Mouse (Mus musculus) retina, postnatal 7 days (tissue): ENCODE data around the gene Taf10.
"Not testable (repeated sequence)": the region's sequence is repeated elsewhere in the genome, so short reads cannot be mapped to it uniquely, and the experiment has no call there.

ENCODE experiments used
- DNase-seq: peaks from one replicate; pipeline ENCODE4 v3.0.0-alpha.2; 2012; ENCODE audit warnings: low read depth, low spot score

Gene Taf10

DNA sequence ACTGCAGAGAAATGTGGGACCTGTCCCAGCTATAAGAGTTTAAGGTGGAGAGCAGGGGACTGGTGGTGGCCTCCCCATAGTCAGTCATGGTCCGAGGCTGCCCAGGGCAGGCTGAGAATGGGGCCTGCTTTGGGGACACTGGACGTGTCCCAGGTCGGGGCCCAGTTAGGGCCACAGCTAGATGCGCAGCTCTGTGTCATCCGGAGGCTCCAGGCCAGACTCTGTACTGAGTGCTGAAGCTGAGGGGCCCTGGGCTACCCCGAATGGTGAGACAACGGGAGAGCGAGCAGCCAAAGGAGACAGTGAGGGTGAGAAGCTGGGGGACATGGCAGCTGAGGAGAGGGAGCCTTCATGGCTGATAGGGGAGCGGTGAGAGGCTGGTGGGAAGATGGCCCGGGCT is 9.1 kb upstream of the Taf10 start:
- no peak for DNase-seq

DNA sequence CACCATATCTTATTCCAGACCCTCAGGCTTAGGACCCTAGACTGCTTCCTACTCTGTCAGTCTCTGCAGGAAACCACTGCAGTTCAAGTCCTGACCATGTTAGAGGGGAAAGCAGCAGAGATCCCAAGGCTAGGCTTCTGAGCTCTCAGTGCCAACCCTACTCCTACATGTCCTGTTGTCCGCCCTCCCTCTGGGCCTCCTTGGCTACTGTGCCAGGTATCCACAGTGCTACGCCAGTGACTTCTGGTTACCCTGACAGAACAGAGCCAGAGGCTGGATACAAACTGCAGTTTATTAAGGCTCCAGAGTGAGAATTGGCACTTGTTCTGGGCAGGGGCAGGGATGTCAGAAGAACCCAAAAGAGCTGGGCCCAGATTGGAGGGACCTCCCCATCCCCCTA is 8.6 kb upstream of the Taf10 start:
- no peak for DNase-seq

DNA sequence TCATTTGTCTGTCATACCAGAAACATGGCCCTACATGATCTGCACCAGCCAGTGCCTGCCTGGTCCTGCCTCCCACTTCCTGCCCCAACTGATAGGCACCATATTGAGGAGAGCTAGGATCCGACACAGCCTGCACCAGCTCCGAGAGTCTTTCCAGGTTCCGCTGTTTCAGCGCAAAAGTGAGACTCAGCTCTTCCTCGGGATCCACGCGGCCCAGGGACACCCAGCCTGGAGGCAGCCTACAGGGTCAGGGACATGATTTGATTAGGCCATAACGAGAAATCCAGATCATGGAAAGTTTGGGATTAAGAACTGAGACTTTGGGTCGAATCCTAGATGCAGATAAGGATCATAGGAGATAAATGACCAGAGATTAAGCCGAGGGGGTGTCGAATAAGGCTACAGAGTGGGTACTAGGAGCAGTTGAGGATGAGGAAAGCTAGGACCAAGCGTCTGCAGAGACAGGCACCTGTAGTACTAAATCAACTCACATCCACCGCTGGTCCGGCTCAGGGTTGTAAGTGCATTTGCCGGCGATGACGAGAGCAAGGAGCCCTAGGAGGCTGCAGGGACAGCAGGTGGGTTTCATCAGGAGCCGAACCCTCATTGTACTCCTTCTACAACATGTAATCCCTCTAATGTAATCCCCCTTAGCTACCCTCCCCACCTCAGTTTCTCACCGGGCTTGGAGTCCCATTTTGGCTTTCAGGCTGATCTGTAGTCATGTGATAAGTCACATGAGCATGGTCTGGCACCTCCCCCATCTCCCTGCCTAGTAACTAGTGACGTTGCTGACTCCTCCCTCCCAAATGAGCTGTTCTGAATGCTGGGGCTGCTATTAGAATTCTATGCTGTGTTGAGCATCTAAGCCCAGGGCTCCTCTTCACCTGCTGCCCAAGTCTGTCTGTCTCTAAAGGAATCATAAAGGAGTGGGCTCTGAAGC is 7.6 kb upstream of the Taf10 start, which contains the start of gene Tpp1:
Tpp1 (minus strand) TSS at position 745 of the 943 bp plus-strand sequence.
- DNase-seq, result peak; percentile 85

DNA sequence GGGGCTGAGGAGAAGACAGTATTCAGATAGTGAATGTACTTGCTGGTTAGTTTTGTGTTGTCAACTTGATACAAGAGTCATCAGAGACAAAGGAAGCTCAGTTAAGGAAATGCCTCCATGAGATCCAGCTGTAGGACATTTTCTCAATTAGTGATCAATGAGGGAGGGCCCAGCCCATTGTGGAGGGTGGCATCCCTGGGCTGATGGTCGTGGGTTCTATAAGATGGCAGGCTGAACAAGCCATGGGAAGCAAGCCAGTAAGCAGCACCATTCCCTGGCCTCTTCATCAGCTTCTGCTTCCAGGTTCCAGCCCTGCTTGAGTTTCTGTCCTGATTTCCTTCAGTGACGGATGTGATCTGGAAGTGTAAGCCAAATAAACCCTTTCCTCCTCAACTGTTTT is 3.6 kb upstream of the Taf10 start:
- DNase-seq, result no peak

DNA sequence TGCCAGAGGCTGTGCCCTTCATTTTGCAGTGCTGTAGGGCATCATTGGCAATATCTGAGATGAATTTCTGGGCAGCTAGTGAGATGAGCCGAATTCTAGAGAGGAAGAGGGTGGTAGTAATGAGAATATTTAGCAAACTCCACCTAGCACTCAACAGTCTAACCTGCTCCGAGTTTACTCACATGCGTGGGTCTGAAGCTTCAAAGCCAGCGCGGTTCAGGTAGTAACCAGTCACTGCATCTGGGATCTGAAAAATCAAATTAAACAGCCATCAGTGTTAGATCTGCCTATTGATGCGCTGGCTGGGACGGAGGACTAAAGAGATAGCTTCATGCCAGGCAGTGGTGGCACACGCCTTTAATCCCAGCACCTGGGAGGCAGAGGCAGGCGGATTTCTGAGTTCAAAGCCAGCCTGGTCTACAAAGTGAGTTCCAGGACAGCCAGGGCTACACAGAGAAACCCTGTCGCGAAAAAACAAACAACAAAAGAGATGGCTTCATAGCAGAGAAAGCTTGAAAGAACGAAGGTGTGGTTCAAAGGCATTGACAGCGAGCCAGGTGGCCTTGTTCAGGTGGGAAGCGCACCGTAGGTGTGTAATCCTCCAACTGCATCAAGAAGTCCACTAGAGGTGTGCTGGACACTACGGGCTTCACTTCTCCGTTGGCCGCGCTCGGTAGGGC is 775 bp downstream of the Taf10 start:
- not testable (repeated sequence) for DNase-seq

DNA sequence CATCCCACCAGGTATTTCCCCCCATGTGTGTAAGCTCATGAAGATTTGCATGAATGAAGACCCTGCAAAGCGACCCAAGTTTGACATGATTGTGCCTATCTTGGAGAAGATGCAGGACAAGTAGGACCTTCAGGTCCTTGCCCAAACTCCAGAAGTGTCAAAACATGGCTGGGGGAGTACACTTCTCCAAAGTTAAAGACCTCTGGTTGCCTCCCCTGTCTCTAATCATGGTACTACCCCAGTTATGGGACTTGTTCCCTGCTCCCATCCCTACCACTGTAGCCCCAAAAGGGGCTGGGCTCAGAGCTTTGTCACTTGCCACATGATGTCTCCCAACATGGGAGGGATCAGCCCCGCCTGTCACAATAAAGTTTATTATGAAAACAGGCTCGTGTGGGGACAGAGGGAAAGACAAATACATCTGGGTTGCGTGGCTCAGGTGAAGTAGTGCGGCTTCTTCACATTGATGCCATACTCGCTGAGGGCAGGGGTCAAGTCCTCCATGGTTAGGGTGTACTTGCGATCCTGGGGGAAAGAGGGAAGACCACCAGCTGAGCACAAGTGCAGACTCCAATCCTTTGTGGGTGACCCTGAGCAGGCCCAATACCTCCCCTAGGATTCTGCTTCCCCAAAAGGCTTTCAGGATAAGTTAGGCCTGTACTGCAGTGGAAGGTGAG is 1.5 kb downstream of the Taf10 start:
- DNase-seq, result not testable (repeated sequence)

DNA sequence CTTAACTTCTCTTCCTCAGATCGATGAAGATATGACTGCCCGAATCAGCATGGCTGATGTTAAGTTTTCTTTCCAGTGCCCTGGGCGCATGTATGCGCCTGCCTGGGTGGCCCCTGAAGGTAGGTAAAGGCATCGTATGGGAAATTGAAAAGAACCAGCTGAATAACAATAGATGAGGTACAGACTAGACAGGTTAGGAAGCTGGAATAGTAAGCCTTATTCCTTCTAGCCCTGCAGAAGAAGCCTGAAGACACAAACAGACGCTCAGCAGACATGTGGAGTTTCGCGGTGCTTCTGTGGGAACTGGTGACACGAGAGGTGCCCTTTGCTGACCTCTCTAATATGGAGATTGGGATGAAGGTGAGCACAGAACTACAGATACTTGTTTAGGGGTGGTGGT is 2.2 kb downstream of the Taf10 start:
- no peak for DNase-seq

DNA sequence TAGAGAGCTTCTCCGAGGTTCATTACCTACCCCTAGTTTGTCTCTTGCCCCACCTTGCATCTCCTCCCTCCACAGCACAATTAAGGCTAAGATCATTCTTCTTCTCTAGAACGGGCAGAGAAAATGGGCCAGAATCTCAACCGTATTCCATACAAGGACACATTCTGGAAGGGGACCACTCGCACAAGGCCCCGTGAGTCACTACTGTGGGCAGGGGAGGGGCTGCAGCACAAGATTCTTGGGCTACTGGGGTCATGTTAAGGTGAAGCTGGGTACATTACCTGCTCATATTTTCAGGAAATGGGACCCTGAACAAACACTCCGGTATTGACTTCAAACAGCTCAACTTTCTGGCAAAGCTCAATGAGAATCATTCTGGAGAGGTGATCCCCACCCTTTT is 3.3 kb downstream of the Taf10 start:
- no peak for DNase-seq

DNA sequence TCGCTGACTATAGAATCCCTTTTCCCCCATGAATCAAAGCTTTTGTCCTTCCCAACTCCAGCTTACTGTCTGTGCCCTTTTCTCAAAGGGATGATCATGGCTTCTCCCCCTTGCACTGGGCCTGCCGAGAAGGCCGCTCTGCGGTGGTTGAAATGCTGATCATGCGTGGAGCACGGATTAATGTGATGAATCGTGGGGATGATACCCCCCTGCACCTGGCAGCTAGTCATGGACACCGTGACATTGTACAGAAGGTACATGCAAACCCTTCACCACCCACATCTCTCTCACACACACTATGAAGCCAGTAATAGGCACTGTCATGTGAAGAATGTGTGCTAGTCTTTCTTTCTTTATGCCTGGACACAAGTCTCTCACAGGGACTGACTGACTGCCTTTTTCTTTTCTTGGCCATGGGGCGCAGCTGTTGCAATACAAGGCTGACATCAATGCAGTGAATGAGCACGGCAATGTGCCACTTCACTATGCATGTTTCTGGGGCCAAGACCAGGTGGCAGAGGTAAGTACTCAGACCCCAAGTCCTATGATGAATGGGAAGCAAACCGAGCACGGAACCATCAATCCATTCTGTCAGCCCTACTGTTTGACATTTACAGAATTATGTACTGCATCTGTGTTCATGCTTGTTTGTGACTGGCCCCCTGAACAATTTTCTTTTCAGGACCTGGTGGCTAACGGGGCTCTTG is 3.9 kb downstream of the Taf10 start:
- DNase-seq, result no peak

DNA sequence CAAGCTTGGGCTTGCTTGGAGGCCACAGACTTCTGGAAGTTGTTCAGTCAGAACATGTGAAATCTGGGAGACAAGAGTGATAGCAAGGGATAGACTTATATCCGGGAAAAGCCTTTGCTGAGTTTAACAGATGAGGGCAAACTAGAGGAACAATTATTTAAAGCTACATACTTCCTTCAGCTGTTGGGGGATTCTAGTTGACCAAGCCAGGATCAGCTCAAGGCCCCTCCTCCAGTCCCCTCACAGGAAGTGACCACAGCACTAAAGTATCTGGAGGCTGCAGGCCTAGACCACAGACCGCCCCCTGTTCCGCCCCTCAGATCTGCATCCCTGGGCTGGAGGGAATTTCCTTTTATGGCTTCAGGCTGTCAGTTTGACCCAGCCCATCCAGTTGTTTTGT is 5.2 kb downstream of the Taf10 start:
- no peak for DNase-seq

DNA sequence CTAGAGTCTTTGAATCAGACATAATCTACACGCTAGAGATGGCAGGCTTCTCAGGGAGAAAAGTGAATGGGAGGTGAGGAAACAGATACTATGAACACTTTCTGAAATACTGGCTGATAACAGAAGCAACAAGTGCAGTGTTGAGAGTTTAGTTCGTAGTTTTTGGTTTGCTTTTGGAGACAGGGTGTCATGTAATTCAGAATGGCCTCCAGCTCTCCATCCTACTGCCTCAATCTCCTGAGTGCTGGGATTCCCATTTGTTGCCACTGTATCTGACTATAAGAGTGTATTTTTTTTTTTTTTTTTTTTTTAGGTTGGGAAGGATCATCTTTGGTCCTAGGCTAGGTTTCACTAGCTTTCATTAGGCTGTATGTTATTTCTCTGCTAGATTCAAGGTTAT is 5.9 kb downstream of the Taf10 start:
- DNase-seq, result no peak

DNA sequence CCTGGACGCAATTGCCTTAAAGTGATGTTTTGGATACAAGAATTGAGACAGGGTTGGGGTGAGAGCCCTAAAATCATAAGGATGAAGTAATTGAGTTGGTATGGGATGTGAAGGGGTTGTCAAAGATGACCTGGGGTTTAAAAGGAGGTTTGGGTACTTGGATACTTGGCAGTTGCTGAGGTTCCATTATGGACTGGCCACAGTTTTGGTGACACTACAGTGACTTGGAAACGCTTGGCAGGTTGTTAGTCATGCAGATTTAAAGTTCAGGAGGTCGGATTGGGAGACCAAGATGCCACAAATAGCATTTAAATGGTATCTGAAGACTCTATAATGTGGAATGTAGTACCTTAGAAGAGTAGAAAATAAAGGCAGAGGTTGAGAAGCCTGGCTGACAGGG is 6.5 kb downstream of the Taf10 start:
- DNase-seq, result no peak

DNA sequence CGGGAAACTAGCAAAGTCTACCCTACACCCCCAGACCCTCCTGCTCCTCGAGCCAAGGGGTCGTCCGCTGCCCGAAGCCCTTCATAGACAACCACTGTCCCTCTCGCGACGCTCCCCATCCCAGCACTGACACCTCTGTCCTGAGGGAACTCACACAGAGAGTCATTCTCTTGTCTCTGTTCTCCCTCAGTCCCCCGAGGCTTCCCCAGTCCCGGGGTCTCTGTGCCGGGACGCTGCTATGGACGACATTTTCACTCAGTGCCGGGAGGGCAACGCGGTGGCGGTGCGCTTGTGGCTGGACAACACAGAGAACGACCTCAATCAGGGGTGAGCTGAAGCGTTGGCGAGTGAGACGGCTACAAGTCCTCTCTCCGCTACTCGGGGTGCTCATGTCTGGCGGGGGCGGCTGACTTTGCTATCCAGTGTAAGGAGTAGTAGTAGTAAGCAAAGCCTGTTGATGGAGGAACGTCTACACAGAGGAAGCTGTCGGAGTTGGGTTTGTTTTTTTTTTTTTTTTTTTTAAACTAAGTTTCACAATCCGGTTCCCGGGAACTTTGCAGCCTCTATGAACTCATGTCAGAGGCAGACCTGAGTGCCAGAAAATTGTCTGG is 7.1 kb downstream of the Taf10 start, which contains the start of gene Rrp8:
Rrp8 (minus strand) TSS at position 475 of the 611 bp plus-strand sequence.
- DNase-seq, result no peak

DNA sequence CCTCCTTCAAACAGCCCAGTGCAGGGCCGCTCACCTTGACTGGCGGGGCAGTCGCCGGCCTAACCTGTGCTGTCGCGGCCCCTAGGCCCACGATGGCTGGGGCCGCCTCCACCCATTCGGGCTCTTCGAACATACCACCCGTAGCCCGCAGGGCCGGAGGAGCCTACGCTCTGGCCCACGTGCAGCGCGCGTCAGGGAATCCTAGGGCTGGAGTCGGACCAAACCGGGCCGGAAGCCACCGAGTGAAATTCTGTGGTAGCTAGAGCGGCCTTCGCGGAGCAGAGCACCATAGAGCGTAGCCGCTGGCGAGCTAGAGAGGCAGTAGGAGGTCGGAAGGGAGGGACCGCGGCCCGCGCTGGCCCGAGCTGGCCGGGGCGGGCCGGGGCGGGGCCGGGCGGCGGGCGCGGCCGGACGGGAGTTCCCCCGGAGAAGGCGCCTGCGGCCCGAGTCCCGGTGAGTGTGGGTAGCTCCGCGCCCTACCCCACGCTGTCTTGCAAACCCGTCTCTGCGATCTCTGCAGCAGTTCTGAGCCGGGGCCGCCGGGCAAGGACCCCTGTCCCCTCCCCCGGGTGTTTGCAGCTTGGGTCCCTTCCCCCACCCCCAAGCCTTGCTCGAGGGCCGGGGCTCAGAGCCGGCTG is 7.8 kb downstream of the Taf10 start, which contains the start of gene Ilk:
Ilk (plus strand) TSS at position 329 of the 638 bp plus-strand sequence.
- DNase-seq, result peak; percentile 84

DNA sequence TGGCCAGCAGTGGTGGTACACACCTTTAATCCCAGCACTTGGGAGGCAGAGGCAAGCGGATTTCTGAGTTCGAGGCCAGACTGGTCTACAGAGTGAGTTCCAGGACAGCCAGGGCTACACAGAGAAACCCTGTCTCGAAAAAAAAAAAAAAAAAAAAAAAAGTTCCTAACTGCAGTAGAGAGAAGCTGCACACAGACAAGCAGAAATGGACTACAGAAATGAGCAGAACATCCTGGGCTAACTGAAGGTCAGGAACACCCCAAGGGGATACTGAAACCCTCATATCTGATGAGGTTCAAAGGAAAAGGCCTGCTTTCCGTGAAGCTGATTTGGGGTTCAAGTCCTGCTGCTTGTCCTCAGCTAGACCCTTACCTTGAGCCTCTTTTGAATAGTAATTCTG is 8.7 kb downstream of the Taf10 start:
- not testable (repeated sequence) for DNase-seq

DNA sequence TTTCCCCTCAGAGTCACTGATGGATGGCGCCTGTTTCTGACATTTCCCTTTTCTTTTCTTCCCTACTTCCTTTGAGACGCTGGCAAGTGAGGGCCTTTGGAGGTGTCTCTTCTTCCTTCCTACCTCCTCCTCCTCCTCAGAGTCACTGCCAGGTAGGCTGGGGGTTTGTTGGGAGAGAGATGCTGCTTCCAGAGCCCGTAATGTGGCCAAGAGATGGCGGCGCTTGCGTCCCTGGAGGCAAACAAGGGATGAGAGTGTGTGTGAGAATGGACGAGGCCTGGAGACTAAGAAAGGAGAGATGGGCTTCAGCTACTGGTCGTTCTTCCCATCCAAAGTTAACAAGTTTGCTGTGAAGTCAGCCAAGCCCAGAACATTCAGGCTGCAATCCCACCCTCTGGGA is 9.3 kb downstream of the Taf10 start:
- DNase-seq, result no peak

DNA sequence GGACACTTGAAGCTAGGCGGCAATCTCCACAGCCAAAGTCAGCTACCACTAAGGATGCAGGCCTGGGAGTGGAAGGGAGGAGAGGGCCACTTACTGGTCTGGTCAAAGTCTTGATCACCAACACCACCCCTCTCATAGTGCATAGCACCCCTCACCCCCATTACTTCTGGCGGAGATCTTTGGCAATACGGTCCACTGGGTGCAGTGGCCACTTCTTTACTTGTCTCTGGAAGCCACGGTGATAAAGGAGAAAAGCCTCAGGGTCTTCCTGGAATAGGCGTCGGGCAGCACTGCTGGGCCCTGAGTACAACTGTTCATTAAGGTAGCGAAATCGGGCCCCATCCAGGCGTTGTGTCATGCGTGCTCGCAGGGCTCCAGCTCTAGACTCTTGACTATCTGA is 10.3 kb downstream of the Taf10 start:
- no peak for DNase-seq

DNA sequence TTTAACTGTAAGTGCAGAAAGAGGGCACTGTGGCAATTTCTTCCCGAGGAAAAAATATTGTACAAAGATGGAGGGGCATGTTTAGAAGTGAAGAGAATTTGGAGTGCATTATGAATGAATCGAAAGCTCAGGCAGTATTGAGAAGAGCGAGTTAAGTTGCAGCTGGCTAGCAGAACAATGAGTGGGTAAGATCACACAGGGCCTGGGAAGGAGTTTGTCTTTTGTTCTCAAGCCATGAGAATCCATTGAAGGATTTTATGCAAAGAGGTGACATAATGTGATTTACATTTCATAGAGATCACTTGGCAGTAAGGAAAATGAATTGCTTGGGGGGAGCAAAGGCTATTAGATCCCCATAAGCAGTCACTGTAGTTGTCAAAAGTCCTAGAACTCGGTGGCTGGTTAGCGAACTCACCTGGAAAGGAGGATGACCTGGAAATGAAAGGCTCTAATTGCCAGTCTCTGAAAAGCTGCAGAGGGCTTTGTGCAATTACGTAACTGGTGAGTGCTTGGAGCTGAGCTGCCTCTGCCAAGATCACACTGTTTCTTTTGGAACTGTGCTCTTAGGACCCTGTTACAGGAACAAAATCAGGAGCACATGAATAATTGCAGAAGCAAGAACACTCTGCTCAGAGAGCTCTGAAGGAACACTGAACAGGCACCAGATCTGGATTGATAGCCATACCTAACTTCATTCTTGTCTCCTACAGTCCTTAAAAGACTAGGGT is 15.3 kb downstream of the Taf10 start:
- no peak for DNase-seq

DNA sequence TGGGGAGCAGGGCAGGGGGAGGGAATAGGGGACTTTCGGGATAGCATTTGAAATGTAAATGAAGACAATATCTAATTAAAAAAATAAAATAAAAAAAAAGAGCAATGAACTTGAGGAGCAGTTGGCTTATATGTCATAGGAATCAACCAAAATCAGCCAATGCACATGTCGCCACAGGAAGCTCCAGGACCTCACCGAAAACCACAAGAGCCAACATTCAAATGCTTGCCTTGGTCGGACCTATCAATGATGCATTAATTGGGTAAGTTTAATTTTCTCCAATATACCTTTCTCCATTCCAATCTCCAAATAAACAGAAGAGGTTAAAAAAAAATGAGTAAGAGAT is 17.2 kb downstream of the Taf10 start:
- no peak for DNase-seq
